Mouse (Mus musculus) hindbrain, embryonic 15.5 days (tissue): ENCODE data around the gene Entpd7. TPM values are rescaled to one million over a fixed set of nuclear protein-coding genes. Genes with fewer than 3 reads are reported as not detected.

ENCODE experiments used
- ATAC-seq: fragments of 200-750 bp; cut with Nextera tagmentation; 2 replicates; pipeline ENCODE4 v1.8.0; 2017; ENCODE audit warnings: low read depth, moderate number of reproducible peaks, moderate TSS enrichment; ENCODE audit not compliant: low FRiP score
- H3K27ac ChIP-seq: fragments of 300-500 bp; sonication (generic); replicated peaks from 2 replicates; pipeline ENCODE4 v1.5.1; 2015; ENCODE audit warnings: mild to moderate bottlenecking, inconsistent platforms
- H3K27me3 ChIP-seq: fragments of 300-500 bp; sonication (generic); 2 replicates; pipeline ENCODE4 v1.6.1; 2015; ENCODE audit warnings: control low read depth, inconsistent platforms
- H3K36me3 ChIP-seq: fragments of 300-500 bp; sonication (generic); 2 replicates; pipeline ENCODE4 v1.6.1; 2015; ENCODE audit warnings: control low read depth, inconsistent platforms
- H3K4me1 ChIP-seq: fragments of 300-500 bp; sonication (generic); replicated peaks from 2 replicates; pipeline ENCODE4 v1.6.1; 2015; ENCODE audit warnings: control low read depth, inconsistent platforms
- H3K4me2 ChIP-seq: fragments of 300-500 bp; sonication (generic); 2 replicates; pipeline ENCODE4 v1.6.1; 2015; ENCODE audit warnings: moderate library complexity, mild to moderate bottlenecking, inconsistent platforms
- H3K4me3 ChIP-seq: fragments of 300-500 bp; sonication (generic); 2 replicates; pipeline ENCODE4 v1.5.1; 2015; ENCODE audit warnings: mild to moderate bottlenecking, inconsistent platforms
- H3K9ac ChIP-seq: fragments of 300-500 bp; sonication (generic); 2 replicates; pipeline ENCODE4 v1.6.1; 2015; ENCODE audit warnings: inconsistent platforms
- H3K9me3 ChIP-seq: fragments of 300-500 bp; sonication (generic); 2 replicates; pipeline ENCODE4 v1.6.1; 2016; ENCODE audit warnings: control low read depth, inconsistent platforms
- WGBS: fragments of 180-500 bp; shearing (Covaris S2); methylation state at CpG from one replicate; pipeline ENCODE4 v1.1.7; 2015; 5-methylcytosine and 5-hydroxymethylcytosine counted together
- polyA plus RNA-seq: library from polyadenylated mRNA; unstranded; fragments of >200 nt; fragmentation: Nextera tagmentation; extraction: Ambion mirVana; gene quantifications from 2 replicates; pipeline ENCODE4 v1.2.1, GENCODE M21; 2015

Gene Entpd7
- polyA plus RNA-seq, 1 experiment from 2014 or later, result 8.4 TPM

GRCm38 (mm10) chr19:43708206-43708605, 18.7 kb downstream of the Entpd7 start:
- ATAC-seq, result no peak
- no peak overlapping the region for H3K4me3 ChIP-seq
- 92% methylated on average over 7 of the region's 7 CpGs for WGBS
- H3K36me3 ChIP-seq, result peaks cover 31% of the 10 kb centered on the region
- no peak overlapping the region for H3K4me2 ChIP-seq
- H3K27me3 ChIP-seq, result no peaks in the 10 kb centered on the region
- no peaks in the 10 kb centered on the region for H3K9me3 ChIP-seq
- H3K4me1 ChIP-seq, result no peaks in the 10 kb centered on the region
- no peak overlapping the region for H3K9ac ChIP-seq
- no peak overlapping the region for H3K27ac ChIP-seq

GRCm38 (mm10) chr19:43709317-43709716, 19.8 kb downstream of the Entpd7 start:
- no peaks in the 10 kb centered on the region for H3K27me3 ChIP-seq
- H3K36me3 ChIP-seq, result peaks cover 28% of the 10 kb centered on the region
- 55% methylated on average over 8 of the region's 8 CpGs for WGBS

GRCm38 (mm10) chr19:43711159-43711916, 21.9 kb downstream of the Entpd7 start:
- no peak overlapping the region for H3K9ac ChIP-seq
- H3K9me3 ChIP-seq, result no peaks in the 10 kb centered on the region
- no peak overlapping the region for H3K4me3 ChIP-seq
- H3K27ac ChIP-seq, result no peak overlapping the region
- H3K27me3 ChIP-seq, result no peaks in the 10 kb centered on the region
- H3K36me3 ChIP-seq, result peaks cover 9% of the 10 kb centered on the region; the same call in 1 of the 2 replicates
- no peak for ATAC-seq
- H3K4me1 ChIP-seq, result no peaks in the 10 kb centered on the region
- 62% methylated on average over 22 of the region's 22 CpGs for WGBS
- H3K4me2 ChIP-seq, result no peak overlapping the region

More at GRCm38 (mm10) chr19:43709317-43709716, 19.8 kb downstream of the Entpd7 start:
- H3K9ac ChIP-seq, result no peak overlapping the region
- H3K4me3 ChIP-seq, result no peak overlapping the region
- H3K9me3 ChIP-seq, result no peaks in the 10 kb centered on the region
- no peaks in the 10 kb centered on the region for H3K4me1 ChIP-seq
- H3K27ac ChIP-seq, result no peak overlapping the region
- no peak overlapping the region for H3K4me2 ChIP-seq
- no peak for ATAC-seq

GRCm38 (mm10) chr19:43711971-43712370, 22.5 kb downstream of the Entpd7 start:
- Histone ChIP-seq H3K4me3 (no peak overlapping the region), H3K9ac (no peak overlapping the region), H3K36me3 (peaks cover 9% of the 10 kb centered on the region; the same call in 1 of the 2 replicates), H3K4me2 (no peak overlapping the region), H3K4me1 (no peaks in the 10 kb centered on the region), H3K27ac (no peak overlapping the region), H3K9me3 (no peaks in the 10 kb centered on the region), H3K27me3 (no peaks in the 10 kb centered on the region)
- WGBS, result 80% methylated on average over 5 of the region's 5 CpGs
- no peak for ATAC-seq

GRCm38 (mm10) chr19:43720061-43720460, 30.6 kb downstream of the Entpd7 start:
- H3K4me2 ChIP-seq, result no peak overlapping the region
- H3K4me1 ChIP-seq, result no peaks in the 10 kb centered on the region
- no peak overlapping the region for H3K27ac ChIP-seq
- H3K9ac ChIP-seq, result no peak overlapping the region
- H3K27me3 ChIP-seq, result no peaks in the 10 kb centered on the region
- H3K9me3 ChIP-seq, result no peaks in the 10 kb centered on the region
- WGBS, result 94% methylated on average over 11 of the region's 11 CpGs
- no peak for ATAC-seq
- peaks cover 23% of the 10 kb centered on the region for H3K36me3 ChIP-seq
- H3K4me3 ChIP-seq, result no peak overlapping the region

GRCm38 (mm10) chr19:43722891-43723290, 33.4 kb downstream of the Entpd7 start:
- H3K36me3 ChIP-seq, result peaks cover 49% of the 10 kb centered on the region
- no peak for ATAC-seq
- no peaks in the 10 kb centered on the region for H3K27me3 ChIP-seq
- no peak overlapping the region for H3K9ac ChIP-seq
- no peaks in the 10 kb centered on the region for H3K9me3 ChIP-seq
- H3K4me2 ChIP-seq, result no peak overlapping the region
- no peak overlapping the region for H3K4me3 ChIP-seq
- no peaks in the 10 kb centered on the region for H3K4me1 ChIP-seq
- WGBS, result 74% methylated on average over 8 of the region's 8 CpGs
- H3K27ac ChIP-seq, result no peak overlapping the region

GRCm38 (mm10) chr19:43723501-43723900, 34.0 kb downstream of the Entpd7 start:
- Histone ChIP-seq H3K9ac (no peak overlapping the region), H3K27me3 (no peaks in the 10 kb centered on the region), H3K4me3 (no peak overlapping the region), H3K4me1 (no peaks in the 10 kb centered on the region), H3K27ac (no peak overlapping the region), H3K9me3 (no peaks in the 10 kb centered on the region), H3K4me2 (no peak overlapping the region), H3K36me3 (peaks cover 50% of the 10 kb centered on the region)
- ATAC-seq, result no peak
- WGBS, result 81% methylated on average over 9 of the region's 10 CpGs

- WGBS, result 94% methylated on average over 20 of the region's 20 CpGs
- Histone ChIP-seq H3K36me3 (peaks cover 45% of the 10 kb centered on the region), H3K4me3 (no peak overlapping the region), H3K4me1 (no peaks in the 10 kb centered on the region), H3K4me2 (no peak overlapping the region), H3K9ac (no peak overlapping the region), H3K27me3 (no peaks in the 10 kb centered on the region), H3K9me3 (no peaks in the 10 kb centered on the region), H3K27ac (no peak overlapping the region)
- no peak for ATAC-seq
These were observed 34.7 kb downstream of the Entpd7 start for GRCm38 (mm10) chr19:43724194-43724593.

GRCm38 (mm10) chr19:43724821-43725220, 35.3 kb downstream of the Entpd7 start:
- H3K36me3 ChIP-seq, result peaks cover 47% of the 10 kb centered on the region
- no peaks in the 10 kb centered on the region for H3K4me1 ChIP-seq
- H3K9ac ChIP-seq, result no peak overlapping the region
- no peak overlapping the region for H3K27ac ChIP-seq
- H3K4me3 ChIP-seq, result no peak overlapping the region
- 85% methylated on average over 7 of the region's 7 CpGs for WGBS
- no peaks in the 10 kb centered on the region for H3K9me3 ChIP-seq
- ATAC-seq, result no peak
- no peak overlapping the region for H3K4me2 ChIP-seq
- H3K27me3 ChIP-seq, result no peaks in the 10 kb centered on the region

- no peak for ATAC-seq
- H3K9ac ChIP-seq, result no peak overlapping the region
- H3K27ac ChIP-seq, result no peak overlapping the region
- H3K27me3 ChIP-seq, result no peaks in the 10 kb centered on the region
- H3K36me3 ChIP-seq, result peaks cover 41% of the 10 kb centered on the region
- H3K4me1 ChIP-seq, result no peaks in the 10 kb centered on the region
- no peak overlapping the region for H3K4me3 ChIP-seq
- no peaks in the 10 kb centered on the region for H3K9me3 ChIP-seq
- 72% methylated on average over 15 of the region's 15 CpGs for WGBS
- no peak overlapping the region for H3K4me2 ChIP-seq
These were observed 37.2 kb downstream of the Entpd7 start for GRCm38 (mm10) chr19:43726510-43727146.

- ATAC-seq, result peak; percentile 38; the same call in 1 of the 2 replicates
- Histone ChIP-seq H3K36me3 (peaks cover 47% of the 10 kb centered on the region), H3K9ac (no peak overlapping the region), H3K27ac (no peak overlapping the region), H3K4me1 (no peaks in the 10 kb centered on the region), H3K4me3 (peak overlapping the region; percentile 16; the same call in 1 of the 2 replicates), H3K4me2 (peak overlapping the region; percentile 42), H3K9me3 (no peaks in the 10 kb centered on the region), H3K27me3 (no peaks in the 10 kb centered on the region)
- WGBS, result 46% methylated on average over 22 of the region's 22 CpGs
These were observed 40.0 kb downstream of the Entpd7 start for GRCm38 (mm10) chr19:43729296-43730036.

- H3K36me3 ChIP-seq, result peaks cover 50% of the 10 kb centered on the region
These were observed 40.6 kb downstream of the Entpd7 start for GRCm38 (mm10) chr19:43730037-43730428.

More at GRCm38 (mm10) chr19:43730037-43730428, 40.6 kb downstream of the Entpd7 start:
- no peaks in the 10 kb centered on the region for H3K4me1 ChIP-seq
- H3K27me3 ChIP-seq, result no peaks in the 10 kb centered on the region
- H3K27ac ChIP-seq, result no peak overlapping the region
- WGBS, result 32% methylated on average over 8 of the region's 8 CpGs
- no peak overlapping the region for H3K9ac ChIP-seq
- no peaks in the 10 kb centered on the region for H3K9me3 ChIP-seq
- H3K4me2 ChIP-seq, result peak overlapping the region; percentile 42
- no peak overlapping the region for H3K4me3 ChIP-seq
- ATAC-seq, result no peak
